Mouse (Mus musculus) lung, adult 2 months (tissue): ENCODE results near the gene Igf2bp2. TPM values are rescaled to one million over a fixed set of nuclear protein-coding genes. Genes with fewer than 3 reads are reported as not detected.

Source experiments
- DNase-seq: peaks from one replicate; pipeline ENCODE4 v3.0.0; 2022
- H3K4me1 ChIP-seq: fragments of 200-500 bp; 2 replicates; pipeline ENCODE4 v1.6.1; 2011; ENCODE audit warnings: low read length; ENCODE audit not compliant: control insufficient read depth, insufficient read depth
- H3K4me3 ChIP-seq: fragments of 200-500 bp; replicated peaks from 2 replicates; pipeline ENCODE3; 2011; ENCODE audit warnings: low read depth, mild to moderate bottlenecking, control low read depth, low read length; ENCODE audit errors: extremely low read depth
- CTCF ChIP-seq: fragments of 200-500 bp; IDR thresholded peaks from 2 replicates; pipeline ENCODE4 v1.5.1; 2011; ENCODE audit warnings: mild to moderate bottlenecking, low read length, control low read depth; ENCODE audit not compliant: insufficient read depth
- POLR2A ChIP-seq: fragments of 200-500 bp; IDR thresholded peaks from 2 replicates; pipeline ENCODE4 v1.6.1; 2011; ENCODE audit warnings: low read depth, mild to moderate bottlenecking, control low read depth, low read length, borderline replicate concordance; ENCODE audit errors: extremely low read depth
- WGBS: fragments of 180-500 bp; shearing (Covaris S2); methylation state at CpG from one replicate; pipeline ENCODE4 v1.1.7; 2018; 5-methylcytosine and 5-hydroxymethylcytosine counted together
- polyA plus RNA-seq: library from polyadenylated mRNA; depleted of rRNA; stranded (reverse); fragments of >200 nt; gene quantifications from 2 replicates; pipeline ENCODE4 v1.2.3, GENCODE M21; 2012; rRNA removed

Igf2bp2 gene
- polyA plus RNA-seq, 1 experiment, result 5.0 TPM

GRCm38 (mm10) chr16:22022122-22022521 lies 141.0 kb downstream of the Igf2bp2 start:
- TF ChIP-seq CTCF (no peak), POLR2A (no peak)
- 96% methylated on average over 2 of the region's 2 CpGs for WGBS
- no peak overlapping the region for H3K4me3 ChIP-seq
- no peak for DNase-seq
- no peaks in the 10 kb centered on the region for H3K4me1 ChIP-seq

- no peak for DNase-seq
- WGBS, result 87% methylated on average over 1 of the region's 1 CpGs
- H3K4me1 ChIP-seq, result peaks cover 2% of the 10 kb centered on the region; the same call in 1 of the 2 replicates
- TF ChIP-seq CTCF (no peak), POLR2A (no peak)
- H3K4me3 ChIP-seq, result no peak overlapping the region
Observed at GRCm38 (mm10) chr16:22015569-22015968, 147.5 kb downstream of the Igf2bp2 start.

GRCm38 (mm10) chr16:22009596-22009995 lies 153.5 kb downstream of the Igf2bp2 start:
- TF ChIP-seq CTCF, result no peak
- TF ChIP-seq POLR2A, result no peak
- DNase-seq, result no peak
- Histone ChIP-seq H3K4me1 (peaks cover 5% of the 10 kb centered on the region), H3K4me3 (peak overlapping the region; percentile 79)
- whole genome bisulfite sequencing, result under 1% methylated on average over 51 of the region's 51 CpGs

GRCm38 (mm10) chr16:22009099-22009584 lies 154.0 kb downstream of the Igf2bp2 start, which contains the start of gene Senp2:
Gene Senp2 (plus strand): TSS chr16:22009484.
- DNase-seq, result peak; percentile 99
- under 1% methylated on average over 45 of the region's 45 CpGs for WGBS
- H3K4me3 ChIP-seq, result peak within 1 kb of the TSS; percentile 79
- TF ChIP-seq POLR2A (peak; percentile 54; the same call in 1 of the 2 replicates), CTCF (no peak)
- H3K4me1 ChIP-seq, result peaks cover 5% of the 10 kb centered on the region

Other genes with a start within 250 kb of the Igf2bp2 start
- 15.3 and 19.1 TPM in 2 replicates for gene Tmem41a, start 215.7 kb downstream of the Igf2bp2 start, polyA plus RNA-seq
- 16.5 and 23.6 TPM in 2 replicates for gene Liph, start 167.6 kb downstream of the Igf2bp2 start, polyA plus RNA-seq
- 8.1 and 13.7 TPM in 2 replicates for gene Senp2, start 153.8 kb downstream of the Igf2bp2 start, polyA plus RNA-seq
- 17.7 and 29.0 TPM in 2 replicates for gene Tra2b, start 102.7 kb upstream of the Igf2bp2 start, polyA plus RNA-seq